Mouse (Mus musculus): ENCODE data around the gene Bcat2. TPM values are rescaled to one million over a fixed set of nuclear protein-coding genes. Genes with fewer than 3 reads are reported as not detected.

Bcat2 gene
- polyA plus RNA-seq, 1 experiment from 2014 or later, result 84.7 TPM

DNA sequence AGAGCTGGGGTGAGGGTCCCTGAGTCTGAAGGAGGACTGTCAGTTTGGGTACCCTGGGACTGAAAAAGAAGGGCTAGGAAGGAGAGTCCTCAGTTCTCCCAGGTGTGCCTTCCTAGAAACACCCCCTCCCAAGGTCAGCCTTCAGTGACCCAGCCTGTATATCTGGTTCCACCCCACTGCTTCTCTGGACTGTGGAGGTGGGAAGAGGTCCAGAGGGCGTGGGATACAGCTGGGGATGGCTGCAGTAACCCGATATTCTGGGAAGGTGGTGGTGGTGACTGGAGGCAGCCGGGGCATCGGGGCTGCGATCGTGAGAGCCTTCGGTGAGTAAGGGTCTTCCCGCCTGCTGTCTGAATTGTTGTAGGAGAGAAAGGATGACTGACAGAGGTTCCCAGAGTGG lies 15.2 kb upstream of the Bcat2 start, which contains the start of gene Hsd17b14:
Hsd17b14 (plus strand) TSS at position 150 of the 400 bp plus-strand sequence.
- Histone ChIP-seq H3K27ac (ENCODE audit: low read depth, low read length) (no peak within 1 kb of the TSS), H3K4me2 (no peak within 1 kb of the TSS), H3K9ac (ENCODE audit: low read depth, low read length) (no peak within 1 kb of the TSS), H3K4me1 (replicated peaks; ENCODE audit: control insufficient read depth, insufficient read depth, low read length) (peaks cover 10% of the 10 kb centered on the region; the same call in 1 of the 2 replicates), H3K9me3 (ENCODE audit: control insufficient read depth, low read length) (no peaks in the 10 kb centered on the region), H3K4me3 (ENCODE audit: low read depth, low read length) (no peak within 1 kb of the TSS), H3K36me3 (ENCODE audit: control insufficient read depth, insufficient read depth, low read length) (no peaks in the 10 kb centered on the region), H3K27me3 (replicated peaks; ENCODE audit: control insufficient read depth, insufficient read depth, low read length) (no peaks in the 10 kb centered on the region)
- WGBS, result 57% methylated on average over 8 of the region's 8 CpGs
- DNase-seq (ENCODE audit: low spot score), result no peak
- ATAC-seq (replicated peaks; ENCODE audit: low FRiP score), result no peak

DNA sequence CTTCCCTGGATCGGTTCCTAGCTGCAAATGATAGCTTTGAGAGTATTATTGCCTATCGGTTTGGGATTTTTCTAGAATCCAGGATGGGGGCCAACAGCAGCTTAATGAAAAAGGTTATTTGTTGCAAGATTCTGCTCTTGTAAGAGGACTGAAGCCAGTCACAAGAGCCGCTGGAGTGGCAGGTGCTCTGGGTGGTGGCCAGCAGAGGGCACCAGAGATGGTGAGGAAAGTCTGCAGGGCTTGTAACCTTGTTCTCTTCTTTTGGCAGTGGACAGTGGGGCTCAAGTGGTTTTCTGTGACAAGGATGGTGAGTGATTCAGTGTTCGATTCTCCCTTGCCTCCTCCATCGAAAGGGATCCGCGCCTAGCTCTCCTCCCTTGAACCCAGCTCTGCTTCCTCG lies 14.2 kb upstream of the Bcat2 start:
- DNase-seq (ENCODE audit: low spot score), result peak; percentile 74
- Histone ChIP-seq H3K9ac (ENCODE audit: low read depth, low read length) (no peak overlapping the region), H3K27ac (ENCODE audit: low read depth, low read length) (no peak overlapping the region), H3K4me3 (ENCODE audit: low read depth, low read length) (no peak overlapping the region), H3K36me3 (ENCODE audit: control insufficient read depth, insufficient read depth, low read length) (no peaks in the 10 kb centered on the region), H3K9me3 (ENCODE audit: control insufficient read depth, low read length) (no peaks in the 10 kb centered on the region), H3K4me2 (no peak overlapping the region), H3K27me3 (replicated peaks; ENCODE audit: control insufficient read depth, insufficient read depth, low read length) (no peaks in the 10 kb centered on the region), H3K4me1 (replicated peaks; ENCODE audit: control insufficient read depth, insufficient read depth, low read length) (peaks cover 16% of the 10 kb centered on the region)
- peak; percentile 58 for ATAC-seq (replicated peaks; ENCODE audit: low FRiP score)
- 22% methylated on average over 8 of the region's 8 CpGs for WGBS

DNA sequence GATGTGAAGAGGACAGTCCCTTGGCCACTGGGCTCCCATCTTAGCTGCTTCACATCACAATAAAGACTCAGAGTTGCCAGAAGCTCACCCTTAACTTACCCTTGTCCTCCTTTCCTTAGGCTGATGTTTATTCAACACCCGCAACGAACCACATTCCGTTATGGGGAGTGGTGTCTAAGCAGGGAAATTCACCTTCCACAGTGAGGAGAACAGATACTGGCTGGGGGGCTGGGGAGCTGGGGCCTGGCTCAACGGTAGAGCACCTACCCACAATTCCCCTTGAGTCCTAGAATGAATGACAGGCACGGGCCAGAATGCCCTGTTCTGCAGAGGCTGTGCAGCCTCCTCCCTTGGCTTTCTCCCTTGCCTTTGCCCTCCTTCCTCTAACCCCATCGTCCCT lies 11.0 kb upstream of the Bcat2 start:
- WGBS, result 55% methylated on average over 6 of the region's 6 CpGs
- no peak overlapping the region for H3K9ac ChIP-seq (ENCODE audit: low read depth, low read length)
- H3K27ac ChIP-seq (ENCODE audit: low read depth, low read length), result no peak overlapping the region
- no peaks in the 10 kb centered on the region for H3K36me3 ChIP-seq (ENCODE audit: control insufficient read depth, insufficient read depth, low read length)
- no peak overlapping the region for H3K4me2 ChIP-seq
- H3K4me1 ChIP-seq (replicated peaks; ENCODE audit: control insufficient read depth, insufficient read depth, low read length), result peaks cover 29% of the 10 kb centered on the region
- no peaks in the 10 kb centered on the region for H3K9me3 ChIP-seq (ENCODE audit: control insufficient read depth, low read length)
- H3K4me3 ChIP-seq (ENCODE audit: low read depth, low read length), result no peak overlapping the region
- DNase-seq (ENCODE audit: low spot score), result no peak
- no peak for ATAC-seq (replicated peaks; ENCODE audit: low FRiP score)
- H3K27me3 ChIP-seq (replicated peaks; ENCODE audit: control insufficient read depth, insufficient read depth, low read length), result no peaks in the 10 kb centered on the region

- ATAC-seq (replicated peaks; ENCODE audit: low FRiP score), result no peak
- Histone ChIP-seq H3K9me3 (ENCODE audit: control insufficient read depth, low read length) (no peaks in the 10 kb centered on the region), H3K4me2 (peak overlapping the region; percentile 64), H3K4me1 (replicated peaks; ENCODE audit: control insufficient read depth, insufficient read depth, low read length) (peaks cover 29% of the 10 kb centered on the region), H3K27ac (ENCODE audit: low read depth, low read length) (no peak overlapping the region), H3K9ac (ENCODE audit: low read depth, low read length) (no peak overlapping the region; the same call in 1 of the 2 replicates), H3K36me3 (ENCODE audit: control insufficient read depth, insufficient read depth, low read length) (no peaks in the 10 kb centered on the region), H3K4me3 (ENCODE audit: low read depth, low read length) (no peak overlapping the region), H3K27me3 (replicated peaks; ENCODE audit: control insufficient read depth, insufficient read depth, low read length) (no peaks in the 10 kb centered on the region)
- 59% methylated on average over 7 of the region's 7 CpGs for WGBS
- no peak for DNase-seq (ENCODE audit: low spot score)
Measured at GRCm38 (mm10) chr7:45560241-45560640, 9.7 kb upstream of the Bcat2 start.

- 18% methylated on average over 17 of the region's 17 CpGs for WGBS
- peak overlapping the region; percentile 64 for H3K4me2 ChIP-seq
- H3K27me3 ChIP-seq (replicated peaks; ENCODE audit: control insufficient read depth, insufficient read depth, low read length), result no peaks in the 10 kb centered on the region
- DNase-seq (ENCODE audit: low spot score) (peak; percentile 78), ATAC-seq (replicated peaks; ENCODE audit: low FRiP score) (peak; percentile 74)
- peak overlapping the region; percentile 69 for H3K27ac ChIP-seq (ENCODE audit: low read depth, low read length)
- peaks cover 28% of the 10 kb centered on the region for H3K4me1 ChIP-seq (replicated peaks; ENCODE audit: control insufficient read depth, insufficient read depth, low read length)
- H3K9ac ChIP-seq (ENCODE audit: low read depth, low read length), result peak overlapping the region; percentile 59
- H3K4me3 ChIP-seq (ENCODE audit: low read depth, low read length), result peak overlapping the region; percentile 36
- no peaks in the 10 kb centered on the region for H3K9me3 ChIP-seq (ENCODE audit: control insufficient read depth, low read length)
- no peaks in the 10 kb centered on the region for H3K36me3 ChIP-seq (ENCODE audit: control insufficient read depth, insufficient read depth, low read length)
Measured at GRCm38 (mm10) chr7:45560843-45561623, 8.9 kb upstream of the Bcat2 start.

GRCm38 (mm10) chr7:45561624-45562520 lies 8.1 kb upstream of the Bcat2 start:
- Histone ChIP-seq H3K27me3 (replicated peaks; ENCODE audit: control insufficient read depth, insufficient read depth, low read length) (no peaks in the 10 kb centered on the region), H3K4me2 (peak overlapping the region; percentile 64), H3K9me3 (ENCODE audit: control insufficient read depth, low read length) (no peaks in the 10 kb centered on the region), H3K9ac (ENCODE audit: low read depth, low read length) (peak overlapping the region; percentile 59), H3K27ac (ENCODE audit: low read depth, low read length) (peak overlapping the region; percentile 69), H3K36me3 (ENCODE audit: control insufficient read depth, insufficient read depth, low read length) (no peaks in the 10 kb centered on the region), H3K4me3 (ENCODE audit: low read depth, low read length) (peak overlapping the region; percentile 36), H3K4me1 (replicated peaks; ENCODE audit: control insufficient read depth, insufficient read depth, low read length) (peaks cover 27% of the 10 kb centered on the region)
- ATAC-seq (replicated peaks; ENCODE audit: low FRiP score) (peak; percentile 74), DNase-seq (ENCODE audit: low spot score) (no peak)
- WGBS, result 40% methylated on average over 12 of the region's 12 CpGs

DNA sequence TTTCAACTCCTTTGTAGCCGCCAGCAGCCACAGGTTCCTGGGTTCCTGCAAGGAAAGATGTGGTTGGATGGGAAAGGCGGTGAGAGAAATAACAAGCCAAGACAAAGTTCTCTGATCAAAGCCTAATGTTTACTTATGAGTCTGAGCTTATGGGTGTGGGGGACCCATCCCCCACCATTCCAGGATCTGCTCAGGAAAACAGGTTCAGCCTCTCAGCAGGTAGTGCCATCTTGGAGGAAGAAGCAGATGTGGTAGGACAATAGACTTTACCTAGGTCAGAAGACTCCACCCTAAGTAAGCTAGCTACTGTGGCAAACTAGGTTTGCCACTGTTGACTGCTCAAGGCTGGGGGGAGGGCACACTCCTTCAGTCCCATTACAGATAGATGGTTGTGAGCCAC lies 5.1 kb upstream of the Bcat2 start:
- no peak for ATAC-seq (replicated peaks; ENCODE audit: low FRiP score)
- Histone ChIP-seq H3K27me3 (replicated peaks; ENCODE audit: control insufficient read depth, insufficient read depth, low read length) (no peaks in the 10 kb centered on the region), H3K9ac (ENCODE audit: low read depth, low read length) (no peak overlapping the region), H3K4me3 (ENCODE audit: low read depth, low read length) (no peak overlapping the region), H3K9me3 (ENCODE audit: control insufficient read depth, low read length) (no peaks in the 10 kb centered on the region), H3K4me2 (no peak overlapping the region), H3K4me1 (replicated peaks; ENCODE audit: control insufficient read depth, insufficient read depth, low read length) (peaks cover 48% of the 10 kb centered on the region), H3K36me3 (ENCODE audit: control insufficient read depth, insufficient read depth, low read length) (no peaks in the 10 kb centered on the region), H3K27ac (ENCODE audit: low read depth, low read length) (no peak overlapping the region)
- WGBS, result 63% methylated on average over 2 of the region's 2 CpGs
- no peak for DNase-seq (ENCODE audit: low spot score)

GRCm38 (mm10) chr7:45565446-45565845 lies 4.5 kb upstream of the Bcat2 start:
- 87% methylated on average over 9 of the region's 9 CpGs for WGBS
- Histone ChIP-seq H3K4me2 (no peak overlapping the region), H3K9ac (ENCODE audit: low read depth, low read length) (no peak overlapping the region), H3K27ac (ENCODE audit: low read depth, low read length) (no peak overlapping the region), H3K4me3 (ENCODE audit: low read depth, low read length) (no peak overlapping the region), H3K9me3 (ENCODE audit: control insufficient read depth, low read length) (no peaks in the 10 kb centered on the region), H3K27me3 (replicated peaks; ENCODE audit: control insufficient read depth, insufficient read depth, low read length) (no peaks in the 10 kb centered on the region), H3K36me3 (ENCODE audit: control insufficient read depth, insufficient read depth, low read length) (no peaks in the 10 kb centered on the region), H3K4me1 (replicated peaks; ENCODE audit: control insufficient read depth, insufficient read depth, low read length) (peaks cover 48% of the 10 kb centered on the region)
- no peak for DNase-seq (ENCODE audit: low spot score)
- no peak for ATAC-seq (replicated peaks; ENCODE audit: low FRiP score)

All from liver, embryonic 11.5 days (tissue).